Mouse (Mus musculus): ENCODE data around the gene Pde4b.

Pde4b gene

DNA sequence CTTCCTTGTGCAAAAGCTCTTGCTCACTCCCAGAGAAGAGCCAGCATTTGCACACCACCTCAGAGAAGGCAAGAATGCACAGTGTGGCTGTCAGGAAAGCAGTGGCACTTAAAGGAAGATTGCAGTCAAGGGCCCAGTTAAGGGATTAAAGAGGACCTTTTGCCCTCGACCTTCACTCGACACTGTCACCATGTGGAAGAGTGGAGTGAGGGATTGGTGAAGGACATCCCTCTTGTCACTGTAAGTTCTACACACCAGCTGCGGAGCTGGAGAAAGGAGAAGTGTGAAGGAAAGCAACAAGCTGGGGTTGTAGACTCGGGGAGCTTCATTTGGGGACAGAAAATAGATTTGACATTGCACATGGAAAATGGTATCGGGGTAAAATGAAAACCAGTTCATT lies 89.9 kb downstream of the Pde4b start:
- no peak for DNase-seq (ENCODE audit: low spot score)

DNA sequence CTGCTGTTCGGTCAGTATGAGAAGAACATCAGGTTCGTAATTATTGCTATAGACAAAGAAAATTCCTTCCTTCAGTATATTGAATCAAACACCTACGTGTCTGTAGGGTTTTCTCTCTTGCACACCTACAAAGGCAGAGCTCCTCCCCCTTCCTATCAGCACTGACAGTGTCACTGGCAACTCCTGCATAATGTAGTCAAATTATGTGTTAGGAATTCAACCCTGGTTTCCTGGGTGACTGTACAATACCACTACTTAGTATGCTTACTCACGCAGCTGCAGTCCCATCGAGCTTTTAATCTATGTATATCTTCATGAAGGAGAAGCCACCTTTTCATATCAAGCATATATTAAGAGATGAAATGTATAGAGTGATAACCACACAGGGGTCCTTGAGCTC lies 99.5 kb downstream of the Pde4b start:
- DNase-seq (ENCODE audit: low spot score): no peak

DNA sequence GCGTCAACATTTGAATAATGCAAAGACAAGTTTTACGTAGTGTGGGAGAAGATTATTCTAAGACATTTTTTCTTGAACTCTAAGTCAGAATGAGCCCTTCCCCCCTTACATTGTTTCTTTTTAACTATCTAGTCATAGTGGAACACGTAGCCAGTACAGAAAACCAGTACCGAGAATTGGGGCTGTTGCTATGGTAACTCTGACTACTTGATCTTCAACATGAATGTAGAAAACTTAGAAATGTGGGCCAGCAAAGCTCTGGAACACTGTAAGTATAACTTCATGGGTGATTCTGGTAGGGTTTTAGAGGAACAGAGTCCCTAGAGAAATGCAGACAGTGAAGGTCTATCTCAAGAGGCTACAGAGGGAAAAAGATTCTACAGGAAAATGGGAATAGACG lies 110.4 kb downstream of the Pde4b start:
- no peak for DNase-seq (ENCODE audit: low spot score)

DNA sequence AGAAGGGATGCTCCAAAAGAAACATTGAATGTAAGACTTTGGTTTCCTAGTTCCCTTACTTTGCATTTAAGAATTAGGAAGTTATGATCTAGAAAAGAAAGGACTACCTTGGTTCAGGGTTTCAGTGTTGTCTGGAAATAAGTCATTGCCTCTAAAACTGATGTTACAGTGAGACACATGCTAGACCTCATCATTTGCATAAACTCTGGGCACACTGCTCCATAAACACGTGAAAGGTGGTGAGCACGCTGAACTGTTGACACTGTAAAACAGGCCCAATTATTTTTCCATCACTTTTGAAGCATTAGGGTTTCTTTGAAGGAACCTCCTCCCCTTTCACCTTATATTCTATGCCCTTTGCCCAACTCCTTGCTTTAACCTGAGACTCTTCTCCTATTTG lies 122.4 kb downstream of the Pde4b start:
- no peak for DNase-seq (ENCODE audit: low spot score)

DNA sequence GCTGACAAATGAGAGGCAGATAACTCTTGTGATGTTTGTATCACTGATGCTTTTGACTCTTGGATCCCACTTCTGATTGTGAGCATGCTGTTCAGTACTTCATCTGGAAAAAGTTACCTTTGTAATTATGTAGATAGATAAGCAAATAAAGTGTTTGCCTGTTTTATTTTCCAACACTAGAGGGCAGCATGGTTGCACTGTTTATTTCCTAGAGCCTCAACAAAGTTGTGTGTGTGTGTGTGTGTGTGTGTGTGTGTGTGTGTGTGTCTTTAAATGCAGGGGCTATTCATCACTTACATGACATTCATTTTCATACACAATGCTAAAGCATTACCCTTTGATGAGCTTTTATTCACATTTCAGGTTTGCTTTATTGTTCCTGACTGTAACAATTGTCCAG lies 139.4 kb downstream of the Pde4b start:
- no peak for DNase-seq (ENCODE audit: low spot score)

DNA sequence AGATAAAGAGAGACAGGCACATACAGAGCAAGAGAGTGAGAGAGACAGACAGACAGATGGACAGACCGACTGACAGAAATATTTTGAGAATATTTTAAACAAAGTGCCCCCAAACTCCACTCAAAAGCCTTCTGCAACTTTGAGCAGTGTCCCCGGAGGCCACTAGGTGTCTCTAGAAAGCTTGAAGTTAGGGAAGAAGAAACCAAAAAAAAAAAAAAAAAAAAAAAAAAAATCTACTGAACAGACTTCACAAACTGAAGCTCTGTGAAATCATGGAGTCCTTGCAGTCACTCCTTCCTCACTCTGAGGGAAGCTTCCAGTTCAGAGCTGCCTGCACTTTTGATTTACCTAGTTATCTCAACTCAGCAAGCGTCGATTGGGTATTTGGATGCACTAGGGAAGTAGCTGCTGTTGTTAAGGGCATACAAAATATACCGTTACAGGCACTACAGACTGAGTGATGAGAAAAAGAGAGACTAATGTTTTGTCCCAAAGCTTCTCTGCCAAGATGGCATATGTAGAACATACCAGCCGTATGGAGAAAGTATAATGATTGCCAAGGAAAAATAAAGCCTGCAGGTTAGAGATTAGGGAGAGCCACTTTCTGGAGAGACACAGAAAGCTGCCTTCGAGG lies 141.7 kb downstream of the Pde4b start:
- no peak for DNase-seq (ENCODE audit: low spot score)

DNA sequence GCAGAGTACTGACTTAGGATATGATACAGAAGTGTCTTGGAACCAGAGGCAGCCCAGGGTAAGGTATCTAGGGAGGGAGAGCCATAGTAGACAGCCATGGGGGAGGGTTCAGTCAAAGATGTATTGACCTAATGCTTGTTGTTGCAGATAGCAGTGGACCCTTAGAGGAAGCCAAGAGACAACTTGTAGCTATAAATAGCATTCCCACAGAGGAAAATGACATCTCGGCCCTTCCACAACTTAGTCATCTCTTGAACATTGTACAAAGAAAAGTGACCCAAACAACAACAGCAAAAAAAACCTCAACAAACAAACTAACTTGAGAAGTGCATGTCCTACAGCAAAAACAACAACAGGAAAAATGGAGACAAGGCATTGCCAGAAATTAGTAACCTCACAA lies 143.6 kb downstream of the Pde4b start:
- DNase-seq (ENCODE audit: low spot score): no peak

DNA sequence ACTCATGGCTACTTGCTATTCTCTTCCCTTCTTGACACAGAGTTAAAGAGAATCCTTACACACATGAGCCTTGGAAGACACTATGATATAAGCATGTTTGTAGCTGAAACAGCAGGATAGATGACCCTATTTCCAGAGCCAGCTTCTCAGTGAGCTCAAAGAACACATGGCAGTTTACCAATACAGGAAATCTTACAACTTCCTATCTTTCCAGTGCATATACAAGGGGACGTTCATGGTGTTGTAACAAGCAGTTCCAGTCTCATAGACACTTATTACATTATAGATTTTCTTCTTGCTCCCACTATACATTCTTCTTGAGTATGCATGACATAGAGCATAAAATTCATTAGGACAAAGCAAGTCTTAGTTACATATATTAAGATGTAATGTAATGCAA lies 146.3 kb downstream of the Pde4b start:
- no peak for DNase-seq (ENCODE audit: low spot score)

DNA sequence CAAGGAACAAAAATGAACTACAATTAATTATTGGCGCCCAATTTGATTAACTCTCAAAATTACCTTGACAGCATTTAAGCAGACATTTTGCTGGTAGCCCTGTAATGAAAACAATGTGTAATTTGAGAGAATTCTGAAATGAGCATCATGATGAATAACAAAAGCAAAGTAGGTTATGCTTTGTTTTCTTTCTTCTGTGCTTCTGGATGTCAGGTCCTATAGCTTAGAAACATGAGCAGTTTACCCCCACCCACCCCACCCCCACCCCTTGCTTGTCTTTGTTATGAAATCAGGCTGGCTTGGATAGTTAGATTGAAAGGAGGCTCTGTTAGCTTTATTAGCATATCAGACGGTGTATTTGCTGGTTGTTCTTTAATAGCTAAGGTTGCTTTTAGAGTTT lies 147.8 kb downstream of the Pde4b start:
- DNase-seq (ENCODE audit: low spot score): no peak

DNA sequence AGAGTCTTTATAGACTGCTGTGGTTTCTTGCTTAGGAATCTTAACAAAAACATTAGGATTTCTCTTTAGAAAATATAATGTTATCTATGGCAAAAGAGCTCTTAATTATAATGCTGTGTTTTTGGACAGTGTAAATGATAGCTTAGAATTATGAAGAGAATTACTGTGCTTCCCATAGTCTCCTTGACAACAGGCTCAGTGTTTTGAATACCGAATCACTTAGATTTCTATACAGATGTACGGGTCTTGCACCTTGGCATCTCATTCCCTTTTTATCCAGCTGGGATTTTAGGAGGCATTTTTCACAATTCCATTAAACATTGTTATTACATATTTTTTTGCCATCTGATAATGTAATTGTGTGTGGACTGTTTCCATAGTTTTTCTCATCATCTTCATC lies 151.8 kb downstream of the Pde4b start:
- no peak for DNase-seq (ENCODE audit: low spot score)

DNA sequence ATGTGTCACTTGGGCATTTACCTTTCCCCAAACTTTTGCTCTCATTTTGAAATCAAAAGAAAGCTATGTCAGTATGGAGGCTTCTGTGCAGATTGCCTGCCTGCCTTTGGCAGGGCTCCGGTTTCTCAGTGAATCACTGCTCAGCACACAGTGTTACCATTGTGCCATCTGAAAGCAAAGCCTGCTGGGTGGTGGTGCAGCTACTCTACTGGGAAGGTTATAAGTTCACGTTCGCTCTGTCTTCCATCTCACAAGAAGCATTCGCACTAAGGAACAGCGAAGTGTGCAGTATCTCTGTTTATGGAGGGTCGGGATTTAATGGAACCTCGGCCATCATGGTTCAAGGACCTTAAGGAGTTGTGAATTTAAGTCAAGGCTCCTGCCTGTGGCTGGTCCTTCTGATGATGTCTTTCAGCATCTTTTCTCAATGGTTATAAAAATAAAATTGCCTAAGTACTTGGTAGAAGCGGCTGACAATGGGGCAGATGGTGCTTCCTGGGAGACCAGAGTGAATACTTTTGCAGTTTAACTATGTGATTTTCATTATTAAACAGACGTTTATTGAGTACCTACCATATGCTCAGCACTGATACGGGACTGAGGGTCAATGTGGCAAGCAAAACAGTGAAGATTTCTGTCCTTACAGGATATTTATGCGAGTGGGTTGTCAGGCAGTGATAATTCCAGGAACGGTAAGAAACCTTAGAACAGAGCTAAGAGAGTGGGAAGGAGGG lies 152.5 kb downstream of the Pde4b start:
- DNase-seq (ENCODE audit: low spot score): no peak

DNA sequence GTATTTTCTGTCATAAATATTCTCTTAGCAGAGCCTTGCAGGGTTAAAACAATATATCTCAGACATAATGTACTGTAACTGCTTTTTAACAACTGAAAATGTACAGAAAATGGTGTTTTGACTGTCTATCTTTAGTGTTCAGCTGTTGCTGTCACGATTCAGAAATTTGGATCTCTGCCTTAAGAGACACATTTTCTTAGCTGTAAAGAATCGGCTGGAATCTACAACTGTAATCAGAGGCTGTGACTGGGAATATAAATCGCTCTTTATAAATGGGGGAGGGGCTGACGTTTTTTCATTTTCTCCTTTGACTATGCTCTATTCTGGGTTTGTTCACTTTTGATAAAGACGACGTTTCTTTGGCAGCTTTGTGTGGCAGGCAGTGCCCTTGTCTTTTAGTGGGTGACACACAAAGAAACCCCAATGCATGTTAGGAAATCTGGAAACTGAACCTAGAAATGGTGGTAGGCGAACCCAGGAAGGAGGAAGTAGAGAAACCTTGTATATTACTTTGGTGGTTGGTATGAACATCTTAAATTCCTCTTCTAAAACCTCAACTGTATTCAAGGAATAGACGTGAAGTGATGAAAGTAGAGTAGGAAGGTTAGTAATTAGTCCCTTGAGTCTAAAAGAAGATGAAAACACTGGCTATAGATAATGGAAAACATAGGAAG lies 153.5 kb downstream of the Pde4b start:
- DNase-seq (ENCODE audit: low spot score): no peak

DNA sequence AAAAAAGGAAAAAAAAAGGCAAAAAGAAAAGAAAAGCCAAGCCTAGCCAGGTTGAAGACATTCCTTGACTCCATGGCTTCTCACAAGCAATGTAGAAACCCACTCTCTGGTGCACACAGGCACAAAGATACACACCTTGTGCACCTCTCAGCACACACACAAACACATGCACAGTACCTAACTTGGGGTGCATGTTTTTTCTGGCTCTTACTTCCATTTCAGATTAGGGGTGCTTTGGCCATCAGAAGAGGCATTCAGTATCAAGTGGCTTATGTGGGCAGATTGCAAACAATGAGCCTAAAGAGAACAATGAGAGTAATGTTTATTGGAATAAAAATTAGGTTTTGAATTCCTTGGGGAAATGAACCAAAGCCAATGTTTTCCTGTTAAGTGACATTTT lies 166.7 kb downstream of the Pde4b start:
- no peak for DNase-seq (ENCODE audit: low spot score)

DNA sequence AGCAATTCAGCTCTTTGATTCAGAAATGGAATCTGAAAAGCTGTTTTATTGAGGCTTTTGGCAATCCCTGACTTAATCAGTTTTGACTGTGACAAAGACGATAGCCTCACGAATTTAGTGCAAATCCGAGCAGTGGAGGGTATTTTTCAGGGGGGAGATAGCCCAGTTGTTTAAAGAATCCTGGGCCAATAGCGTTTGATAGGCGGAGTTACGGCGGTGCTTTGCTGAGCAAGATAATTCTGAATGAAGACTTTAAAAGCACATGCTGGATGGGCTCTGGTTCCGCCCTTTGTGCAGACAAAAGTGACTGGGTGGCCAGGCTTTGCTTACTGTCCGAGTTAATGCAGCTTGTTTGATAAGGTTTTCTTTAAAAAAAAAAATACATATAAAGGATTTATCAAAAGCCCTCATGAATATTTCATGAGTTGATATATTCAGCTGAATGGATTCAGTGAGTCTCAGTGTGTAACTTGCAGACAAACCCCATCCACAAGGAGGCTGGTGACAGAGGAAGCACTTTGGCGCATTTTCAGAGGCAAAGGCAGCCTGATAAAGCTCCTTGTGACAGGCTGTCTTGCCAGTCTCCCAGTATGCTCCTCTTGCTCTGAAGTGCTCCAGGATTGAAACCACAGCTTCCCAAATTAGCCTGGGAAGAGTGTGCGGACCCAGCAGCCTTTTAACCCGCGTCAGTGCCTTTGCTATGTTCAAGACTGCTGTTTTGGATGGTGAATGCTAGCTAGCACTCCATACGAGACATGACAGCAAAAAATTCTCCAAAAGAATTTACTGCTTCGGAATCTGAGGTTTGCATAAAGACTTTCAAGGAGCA lies 167.3 kb downstream of the Pde4b start:
- no peak for DNase-seq (ENCODE audit: low spot score)

DNA sequence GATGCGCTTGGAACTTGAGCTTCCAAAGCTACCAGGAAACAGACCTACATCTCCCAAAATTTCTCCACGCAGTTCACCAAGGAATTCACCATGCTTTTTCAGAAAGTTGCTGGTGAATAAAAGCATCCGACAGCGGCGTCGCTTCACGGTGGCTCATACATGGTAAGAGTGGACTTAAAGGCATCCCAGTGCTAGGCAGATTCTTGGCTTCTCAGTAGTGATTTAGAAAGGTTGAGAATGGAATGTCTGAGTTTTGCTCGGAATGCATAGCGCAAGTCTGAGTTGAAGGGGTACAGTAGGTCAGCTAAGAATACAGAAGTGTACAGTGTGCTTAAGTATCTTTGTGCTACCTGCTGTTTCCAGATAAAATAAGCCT lies 167.9 kb downstream of the Pde4b start:
- no peak for DNase-seq (ENCODE audit: low spot score)

DNA sequence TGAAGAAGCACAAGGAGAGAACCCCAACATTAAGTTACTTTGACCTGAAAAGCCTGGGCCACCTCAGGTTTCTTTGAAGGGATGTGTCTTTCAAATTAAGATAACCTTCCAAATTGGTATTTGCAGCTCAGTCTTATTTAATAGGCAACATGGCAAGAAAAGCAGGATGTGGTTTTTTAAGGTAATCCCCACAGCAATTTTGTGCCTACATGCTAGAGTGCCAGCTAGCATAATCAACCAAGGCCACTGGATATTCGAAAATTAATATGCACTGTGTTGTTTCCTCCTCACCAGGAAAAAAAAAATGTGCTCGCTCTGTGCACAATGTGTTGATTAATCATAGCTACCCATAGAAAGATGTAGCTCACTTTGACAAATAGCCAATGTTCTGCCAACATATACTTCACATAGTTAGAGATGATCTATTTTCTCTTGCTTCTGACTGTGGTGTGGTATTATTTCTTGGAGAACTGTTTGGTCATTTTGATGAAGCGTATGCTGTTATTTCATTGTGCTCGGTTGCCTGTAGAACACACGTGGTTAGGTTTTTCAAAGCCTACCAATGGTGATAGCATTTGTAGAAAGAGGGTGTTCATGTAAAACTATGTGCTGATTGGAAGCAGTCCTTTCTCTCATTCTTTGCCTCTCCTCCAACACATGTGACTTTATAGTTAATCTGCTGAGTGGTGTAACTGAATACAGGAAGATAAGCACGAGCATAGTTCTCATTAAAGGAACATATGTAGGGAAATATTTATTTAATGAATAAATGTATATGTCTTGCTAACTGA lies 169.0 kb downstream of the Pde4b start:
- no peak for DNase-seq (ENCODE audit: low spot score)

DNA sequence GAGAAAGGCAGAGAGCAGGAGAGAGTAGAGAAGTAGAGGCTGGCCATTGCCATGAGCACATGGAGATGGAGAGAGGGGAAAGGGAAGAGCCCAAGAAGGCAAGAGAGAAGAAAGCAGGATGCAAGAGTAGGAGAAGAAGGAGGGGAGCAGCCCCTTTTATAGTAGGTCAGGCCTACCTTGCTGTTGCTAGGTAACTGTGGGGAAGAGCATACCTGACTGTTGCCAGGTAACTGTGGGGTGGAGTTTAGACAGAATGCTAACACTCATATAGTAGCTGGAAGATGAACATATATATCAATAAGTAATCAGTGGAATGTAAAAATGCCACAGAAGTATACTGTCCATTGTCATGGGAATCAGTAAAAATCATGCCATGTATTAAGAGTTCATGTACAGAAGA lies 172.9 kb downstream of the Pde4b start:
- DNase-seq (ENCODE audit: low spot score): no peak

DNA sequence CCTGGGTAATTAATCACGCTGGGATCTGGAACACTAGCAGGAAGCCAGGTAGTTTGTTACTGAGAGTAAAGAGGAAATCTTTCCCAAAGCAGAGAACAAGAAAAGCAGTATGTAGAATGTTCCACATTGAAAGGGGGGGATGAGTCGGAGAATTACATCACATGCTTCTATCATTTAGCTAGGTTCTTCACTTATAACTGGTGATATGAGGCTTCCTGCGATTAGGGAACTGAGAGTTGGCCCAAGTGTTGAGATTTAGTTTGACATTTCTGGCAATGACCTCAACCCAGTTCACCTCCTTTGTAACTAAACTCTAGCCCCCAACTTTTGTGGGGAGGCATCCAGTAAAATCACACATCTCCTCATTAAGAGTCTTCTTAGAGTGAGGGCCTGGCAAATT lies 185.0 kb downstream of the Pde4b start:
- DNase-seq (ENCODE audit: low spot score): no peak

DNA sequence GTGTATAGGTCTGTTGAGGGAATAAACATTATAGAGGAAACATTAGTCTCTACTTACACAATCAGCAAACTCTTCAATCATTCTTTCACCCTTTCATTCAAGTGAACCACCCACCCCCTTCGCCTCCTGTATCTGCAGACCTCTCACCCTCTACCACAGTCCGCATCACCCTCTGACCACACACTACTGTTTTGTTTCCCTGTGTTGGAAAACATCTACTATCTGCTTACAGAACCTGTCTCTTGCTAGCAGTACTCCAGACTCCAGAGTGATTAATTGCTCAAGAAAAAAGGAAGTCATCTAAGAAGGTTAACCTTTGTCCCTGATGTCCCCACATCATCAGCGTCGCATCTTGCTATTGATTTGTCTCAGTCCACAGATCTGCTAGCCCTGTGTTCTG lies 185.4 kb downstream of the Pde4b start:
- DNase-seq (ENCODE audit: low spot score): no peak

DNA sequence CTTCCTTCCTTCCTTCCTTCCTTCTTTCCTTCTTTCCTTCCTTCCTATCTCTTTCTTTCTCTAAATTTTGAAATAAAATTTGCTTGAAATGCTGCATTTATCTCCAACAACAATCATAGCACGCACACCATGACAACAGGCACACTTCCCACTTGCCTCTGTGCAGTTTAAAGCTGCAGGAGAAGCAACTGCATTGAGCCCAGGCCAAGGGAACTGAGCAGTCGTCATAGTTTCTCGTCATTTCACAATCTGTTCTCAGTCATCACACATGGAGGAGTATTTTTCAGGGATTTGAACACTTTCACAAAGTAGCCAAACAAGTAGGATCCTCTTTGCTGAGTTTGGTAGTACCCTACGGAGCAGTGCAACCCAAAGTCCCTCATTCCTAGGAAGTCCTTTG lies 188.4 kb downstream of the Pde4b start:
- no peak for DNase-seq (ENCODE audit: low spot score)

DNA sequence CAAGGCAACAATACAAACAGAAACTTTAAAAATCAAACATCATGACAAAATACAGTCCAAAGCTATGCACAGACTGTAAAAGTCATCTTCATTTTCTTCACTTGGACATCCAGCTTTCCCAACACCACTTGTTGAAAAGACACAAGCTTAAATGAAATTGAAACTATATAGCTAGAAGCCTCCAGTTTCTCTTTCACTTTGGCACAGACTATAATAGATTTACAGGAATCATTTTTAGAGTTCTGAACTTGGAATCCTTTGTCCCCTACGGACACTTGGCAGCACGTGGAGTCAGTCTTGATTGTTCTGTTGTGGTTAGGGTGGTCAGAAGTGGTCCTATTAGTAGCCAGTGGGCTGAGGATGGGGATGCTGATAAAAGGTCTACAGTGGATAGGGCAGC lies 191.6 kb downstream of the Pde4b start:
- DNase-seq (ENCODE audit: low spot score): no peak

DNA sequence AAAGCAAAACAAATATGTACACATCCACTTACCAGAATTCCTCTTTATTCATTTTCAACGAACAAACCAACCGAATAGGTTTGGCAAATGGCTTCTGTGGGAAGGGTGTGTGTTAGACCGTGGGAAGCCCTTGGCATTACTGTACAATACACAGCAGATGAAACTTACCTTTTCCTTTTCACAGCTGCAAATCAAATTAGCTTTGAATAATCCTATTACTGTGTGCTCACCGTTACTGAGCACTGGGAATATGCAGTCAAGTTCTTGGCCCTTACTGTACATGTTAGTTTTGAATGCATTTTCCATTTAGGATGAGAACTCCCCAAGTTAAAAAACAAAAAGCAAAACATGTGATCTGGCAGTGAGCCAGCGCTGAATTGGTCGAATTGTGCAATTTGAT lies 199.8 kb downstream of the Pde4b start:
- no peak for DNase-seq (ENCODE audit: low spot score)

All from ovary, postnatal 36 days (tissue).